Mouse (Mus musculus) hindbrain, embryonic 11.5 days (tissue): ENCODE measurements around the gene Pcbp4. TPM values are rescaled to one million over a fixed set of nuclear protein-coding genes. Genes with fewer than 3 reads are reported as not detected.

Experiments used
- ATAC-seq: fragments of 200-750 bp; cut with Nextera tagmentation; 2 replicates; pipeline ENCODE4 v1.8.0; 2017; ENCODE audit warnings: mild to moderate bottlenecking, moderate TSS enrichment, moderate library complexity; ENCODE audit not compliant: low FRiP score
- DNase-seq: peaks from one replicate; pipeline ENCODE4 v3.0.0-alpha.2; 2015; ENCODE audit warnings: low spot score
- H3K27ac ChIP-seq: fragments of 300-500 bp; sonication (generic); 2 replicates; pipeline ENCODE4 v1.5.1; 2014; ENCODE audit warnings: mild to moderate bottlenecking, low read depth, low read length
- H3K27me3 ChIP-seq: fragments of 300-500 bp; sonication (generic); 2 replicates; pipeline ENCODE4 v1.6.1; 2014; ENCODE audit warnings: mild to moderate bottlenecking, low read length, moderate library complexity, mixed read lengths; ENCODE audit not compliant: control insufficient read depth, insufficient read depth
- H3K36me3 ChIP-seq: fragments of 300-500 bp; sonication (generic); 2 replicates; pipeline ENCODE4 v1.6.1; 2014; ENCODE audit warnings: mild to moderate bottlenecking, low read length, moderate library complexity, mixed read lengths; ENCODE audit not compliant: control insufficient read depth, insufficient read depth
- H3K4me1 ChIP-seq: fragments of 300-500 bp; sonication (generic); replicated peaks from 2 replicates; pipeline ENCODE4 v1.6.1; 2014; ENCODE audit warnings: low read length, mixed read lengths; ENCODE audit not compliant: control insufficient read depth, insufficient read depth
- H3K4me2 ChIP-seq: fragments of 300-500 bp; sonication (generic); replicated peaks from 2 replicates; pipeline ENCODE4 v1.6.1; 2014; ENCODE audit warnings: mild to moderate bottlenecking, low read depth, low read length
- H3K4me3 ChIP-seq: fragments of 300-500 bp; sonication (generic); 2 replicates; pipeline ENCODE4 v1.5.1; 2014; ENCODE audit warnings: low read depth, low read length
- H3K9ac ChIP-seq: fragments of 300-500 bp; sonication (generic); 2 replicates; pipeline ENCODE4 v1.6.1; 2014; ENCODE audit warnings: low read depth, low read length
- H3K9me3 ChIP-seq: fragments of 300-500 bp; sonication (generic); 2 replicates; pipeline ENCODE4 v1.6.1; 2016; ENCODE audit warnings: low read length; ENCODE audit not compliant: control insufficient read depth
- WGBS: fragments of 180-500 bp; shearing (Covaris S2); extraction: QIAGEN DNeasy Blood & Tissue Kit; methylation state at CpG from one replicate; pipeline ENCODE4 v1.1.7; 2014; 5-methylcytosine and 5-hydroxymethylcytosine counted together
- polyA plus RNA-seq: library from polyadenylated mRNA; unstranded; fragments of >200 nt; fragmentation: Nextera tagmentation; extraction: Ambion mirVana; gene quantifications from 2 replicates; pipeline ENCODE4 v1.2.1, GENCODE M21; 2014

Gene Pcbp4
- polyA plus RNA-seq, 1 experiment from 2014 or later = 222 TPM

DNA sequence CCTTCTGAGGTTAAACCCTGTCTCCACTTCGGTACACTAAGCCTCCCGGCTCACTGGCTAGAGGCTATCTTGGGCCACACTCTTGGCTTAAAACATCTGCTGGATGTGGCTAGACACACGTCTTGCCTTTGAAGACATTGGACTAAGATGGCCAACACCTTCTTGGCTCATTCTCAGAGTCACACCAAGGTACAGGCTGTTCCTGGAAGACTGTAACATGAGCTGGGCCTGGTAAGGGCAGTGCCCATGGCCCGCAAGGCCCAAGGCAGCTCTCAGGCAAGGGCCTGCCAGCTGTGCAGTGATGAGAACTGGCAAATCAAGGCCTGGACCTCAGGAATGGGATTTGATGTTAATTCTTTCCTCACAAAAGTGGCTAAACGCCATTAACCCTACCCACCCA lies 39.5 kb upstream of the Pcbp4 start:
- H3K4me2 ChIP-seq = no peak overlapping the region
- 89% methylated on average over 5 of the region's 5 CpGs for WGBS
- no peak for ATAC-seq
- H3K27ac ChIP-seq = no peak overlapping the region
- H3K4me1 ChIP-seq = peaks cover 4% of the 10 kb centered on the region
- H3K4me3 ChIP-seq = no peak overlapping the region
- no peaks in the 10 kb centered on the region for H3K9me3 ChIP-seq
- H3K36me3 ChIP-seq = no peaks in the 10 kb centered on the region
- no peak overlapping the region for H3K9ac ChIP-seq
- no peak for DNase-seq
- H3K27me3 ChIP-seq = no peaks in the 10 kb centered on the region

DNA sequence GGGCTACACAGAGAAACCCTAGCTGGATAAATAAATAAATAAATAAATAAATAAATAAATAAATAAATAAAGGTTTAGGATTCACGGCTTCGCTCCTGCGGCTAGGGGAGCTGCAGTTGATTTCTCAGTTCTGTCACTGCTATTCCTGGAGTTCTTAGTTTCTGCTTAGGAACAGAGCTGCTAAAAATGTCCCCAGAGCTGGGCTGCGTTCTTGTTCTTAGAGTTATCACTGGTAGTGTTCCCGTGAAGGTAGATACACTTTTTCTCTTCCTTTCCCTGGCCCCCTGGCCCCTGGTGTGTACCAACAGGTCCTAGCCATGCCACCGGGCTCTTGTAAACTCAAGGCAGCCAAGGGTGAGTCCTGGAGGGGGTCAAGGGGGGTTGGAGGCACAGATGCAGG lies 36.3 kb upstream of the Pcbp4 start:
- H3K27me3 ChIP-seq = no peaks in the 10 kb centered on the region
- no peaks in the 10 kb centered on the region for H3K9me3 ChIP-seq
- WGBS = 91% methylated on average over 6 of the region's 6 CpGs
- ATAC-seq (no peak), DNase-seq (no peak)
- peaks cover 17% of the 10 kb centered on the region for H3K4me1 ChIP-seq
- H3K4me3 ChIP-seq = no peak overlapping the region
- H3K4me2 ChIP-seq = no peak overlapping the region
- no peak overlapping the region for H3K9ac ChIP-seq
- no peak overlapping the region for H3K27ac ChIP-seq
- no peaks in the 10 kb centered on the region for H3K36me3 ChIP-seq

DNA sequence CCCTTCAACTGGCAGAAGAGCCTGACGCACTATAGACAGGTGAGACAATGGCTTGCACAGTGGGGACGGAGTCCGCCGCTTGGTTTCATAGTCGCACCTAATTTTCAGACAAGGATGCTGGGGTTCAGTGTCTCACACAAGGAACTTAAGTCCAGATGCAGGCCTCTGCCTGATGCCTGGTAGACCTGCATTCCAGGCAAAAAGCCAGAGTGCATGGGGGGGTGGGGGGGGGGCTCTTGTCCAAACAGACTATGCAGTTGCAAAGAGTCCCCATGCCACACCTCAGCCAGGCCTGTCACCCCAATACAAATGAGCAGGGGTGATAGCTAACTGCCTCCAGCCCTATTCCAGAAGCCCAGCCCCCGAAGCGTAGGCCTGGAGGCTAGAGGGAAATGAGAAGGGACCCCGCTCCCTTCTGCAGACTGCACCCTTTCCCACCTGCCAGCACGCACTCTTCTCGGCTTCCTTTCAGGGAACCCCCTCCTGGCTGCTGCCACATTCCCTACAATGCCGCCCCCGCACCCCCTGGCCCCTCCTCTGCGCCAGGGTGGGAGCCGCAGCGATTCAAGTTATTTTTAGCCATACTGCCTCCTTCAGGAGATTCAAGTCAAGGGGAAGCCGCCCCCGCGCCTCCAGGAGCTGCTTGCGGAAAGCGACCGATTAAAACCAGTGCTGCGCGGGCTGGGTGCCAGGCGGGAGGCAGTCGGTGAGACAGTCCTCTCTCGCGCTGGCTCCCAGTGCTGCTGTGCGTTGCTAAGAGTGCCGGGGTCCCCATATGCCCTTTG lies 35.1 kb upstream of the Pcbp4 start:
- no peaks in the 10 kb centered on the region for H3K27me3 ChIP-seq
- H3K4me3 ChIP-seq = peak overlapping the region; percentile 25
- H3K4me2 ChIP-seq = peak overlapping the region; percentile 50
- WGBS = 16% methylated on average over 29 of the region's 29 CpGs
- DNase-seq (peak; percentile 67), ATAC-seq (no peak)
- no peaks in the 10 kb centered on the region for H3K9me3 ChIP-seq
- no peak overlapping the region for H3K27ac ChIP-seq
- peak overlapping the region; percentile 60 for H3K9ac ChIP-seq
- no peaks in the 10 kb centered on the region for H3K36me3 ChIP-seq
- peaks cover 17% of the 10 kb centered on the region for H3K4me1 ChIP-seq

DNA sequence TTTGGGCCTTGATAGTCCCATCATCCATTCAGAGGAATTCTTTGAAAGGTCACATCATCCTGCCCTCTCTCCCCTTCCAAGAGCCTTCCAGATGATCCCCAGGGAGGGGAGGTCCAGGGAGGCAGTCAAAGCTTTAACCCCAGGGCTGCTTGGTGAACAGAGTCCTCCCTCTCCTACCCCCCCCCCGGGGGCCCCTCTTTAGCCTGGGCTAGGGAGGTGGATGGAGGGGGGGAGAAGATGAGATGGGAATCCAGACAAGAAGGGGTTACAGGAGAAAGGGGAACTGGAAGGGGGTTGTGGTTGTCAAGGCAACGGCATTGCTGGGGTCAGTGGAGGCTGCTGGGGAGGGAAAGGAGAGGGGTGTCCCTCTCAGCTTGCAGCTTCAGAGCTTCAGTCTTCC lies 32.5 kb upstream of the Pcbp4 start:
- H3K27me3 ChIP-seq = no peaks in the 10 kb centered on the region
- H3K9ac ChIP-seq = 0 out of 2 replicates have a peak overlapping the region, but pooled peaks have one; percentile 45
- no peaks in the 10 kb centered on the region for H3K9me3 ChIP-seq
- peak; percentile 66 for ATAC-seq
- peak overlapping the region; percentile 21; the same call in 1 of the 2 replicates for H3K4me2 ChIP-seq
- 4% methylated on average over 2 of the region's 2 CpGs for WGBS
- DNase-seq = peak; percentile 66
- H3K36me3 ChIP-seq = no peaks in the 10 kb centered on the region
- peaks cover 17% of the 10 kb centered on the region for H3K4me1 ChIP-seq
- H3K4me3 ChIP-seq = no peak overlapping the region; the same call in 1 of the 2 replicates
- H3K27ac ChIP-seq = peak overlapping the region; percentile 48; the same call in 1 of the 2 replicates

DNA sequence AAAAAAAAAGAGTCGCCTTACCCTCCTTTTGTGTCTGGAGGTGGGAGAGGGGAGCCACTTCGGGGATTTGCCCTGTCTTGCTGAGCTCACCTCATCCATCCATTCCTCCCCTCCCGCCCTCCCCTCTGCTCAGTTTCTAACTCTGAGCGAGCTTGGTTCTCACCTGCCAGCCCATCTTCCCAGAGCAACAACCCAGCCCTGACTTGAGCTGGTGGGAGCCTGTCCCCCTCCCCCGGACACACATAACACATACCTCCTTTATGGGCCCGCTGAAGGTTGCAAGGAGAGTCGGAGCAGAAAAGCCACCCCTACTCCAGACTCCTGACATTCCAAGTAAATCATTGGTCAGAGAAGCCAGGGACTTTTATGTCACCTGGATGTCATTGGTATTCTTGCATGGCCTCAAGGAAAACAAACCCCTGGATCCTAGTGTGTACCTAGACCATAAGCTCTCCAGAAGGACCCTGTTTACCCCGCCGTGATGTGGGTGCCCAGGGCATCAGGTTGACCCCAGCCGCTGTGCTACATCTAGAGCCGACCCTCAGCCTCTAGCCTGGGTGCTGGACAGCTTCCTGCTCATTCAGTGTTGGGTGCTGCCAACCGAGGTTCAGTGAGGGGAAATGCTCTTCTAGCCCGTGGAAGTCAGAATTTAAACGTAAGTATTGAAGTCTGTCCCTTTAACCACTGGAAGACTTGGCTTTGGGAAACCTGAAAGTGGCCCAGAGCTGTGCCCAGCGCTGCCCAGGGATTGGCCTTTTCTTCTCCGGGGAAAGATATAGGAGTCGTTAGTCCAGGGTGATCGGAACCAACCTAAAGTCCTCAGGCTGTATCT lies 31.8 kb upstream of the Pcbp4 start:
- Histone ChIP-seq H3K9me3 (no peaks in the 10 kb centered on the region), H3K27me3 (no peaks in the 10 kb centered on the region), H3K9ac (no peak overlapping the region), H3K4me1 (peaks cover 17% of the 10 kb centered on the region), H3K36me3 (no peaks in the 10 kb centered on the region), H3K4me3 (no peak overlapping the region; the same call in 1 of the 2 replicates), H3K27ac (peak overlapping the region; percentile 48), H3K4me2 (peak overlapping the region; percentile 21; the same call in 1 of the 2 replicates)
- DNase-seq (no peak), ATAC-seq (peak; percentile 48; the same call in 1 of the 2 replicates)
- 5% methylated on average over 18 of the region's 18 CpGs for WGBS

DNA sequence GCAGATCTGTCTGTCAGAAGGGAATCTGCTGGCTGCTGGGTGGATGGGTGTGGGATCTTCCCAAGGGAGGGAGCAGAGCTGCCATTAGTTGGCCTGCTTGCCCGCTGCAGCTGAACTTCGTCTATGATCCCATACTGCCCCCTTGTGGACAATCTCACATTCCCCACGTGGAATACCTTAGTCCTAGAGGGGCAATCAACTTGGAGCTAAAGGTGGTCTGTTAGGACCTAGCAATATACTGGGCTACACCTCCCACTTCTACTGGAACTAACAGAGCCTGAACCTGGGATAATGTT lies 31.3 kb upstream of the Pcbp4 start:
- H3K4me2 ChIP-seq = peak overlapping the region; percentile 8; the same call in 1 of the 2 replicates
- no peak overlapping the region for H3K4me3 ChIP-seq
- no peak overlapping the region for H3K9ac ChIP-seq
- ATAC-seq = peak; percentile 64; the same call in 1 of the 2 replicates
- H3K36me3 ChIP-seq = no peaks in the 10 kb centered on the region
- peaks cover 17% of the 10 kb centered on the region for H3K4me1 ChIP-seq
- H3K27ac ChIP-seq = no peak overlapping the region
- no peaks in the 10 kb centered on the region for H3K27me3 ChIP-seq
- WGBS = 0% methylated on average over 3 of the region's 3 CpGs
- no peaks in the 10 kb centered on the region for H3K9me3 ChIP-seq
- peak; percentile 94 for DNase-seq

DNA sequence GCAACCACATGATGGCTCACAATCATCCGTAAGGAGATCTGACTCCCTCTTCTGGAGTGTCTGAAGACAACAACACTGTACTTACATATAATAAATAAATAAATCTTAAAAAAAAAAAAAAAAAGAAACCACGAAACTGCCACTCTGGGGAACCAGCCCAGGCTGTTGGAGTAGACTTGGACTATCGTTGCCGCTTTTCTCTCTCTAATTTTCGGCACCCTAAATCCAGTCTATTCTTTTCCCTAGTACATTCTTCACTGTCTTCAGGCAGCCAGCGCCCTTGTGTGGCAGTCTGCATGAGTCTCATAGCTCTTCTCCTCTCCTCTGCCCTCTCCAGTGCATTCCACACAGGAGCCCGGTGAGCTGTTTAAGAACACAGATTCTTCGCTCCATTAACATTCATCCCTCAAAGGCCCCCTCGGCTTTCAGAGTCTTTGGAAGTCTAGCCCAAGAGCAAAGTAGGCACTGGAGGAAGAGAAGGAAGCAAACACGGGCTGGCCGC lies 24.3 kb upstream of the Pcbp4 start:
- Histone ChIP-seq H3K4me3 (peak overlapping the region; percentile 92), H3K27me3 (no peaks in the 10 kb centered on the region), H3K4me2 (peak overlapping the region; percentile 69), H3K4me1 (peaks cover 5% of the 10 kb centered on the region; the same call in 1 of the 2 replicates), H3K27ac (peak overlapping the region; percentile 93), H3K36me3 (0 out of 2 replicates have a peak, but pooled peaks cover 7% of the 10 kb centered on the region), H3K9me3 (no peaks in the 10 kb centered on the region), H3K9ac (peak overlapping the region; percentile 71)
- ATAC-seq (peak; percentile 76), DNase-seq (no peak)
- WGBS = 23% methylated on average over 11 of the region's 11 CpGs

DNA sequence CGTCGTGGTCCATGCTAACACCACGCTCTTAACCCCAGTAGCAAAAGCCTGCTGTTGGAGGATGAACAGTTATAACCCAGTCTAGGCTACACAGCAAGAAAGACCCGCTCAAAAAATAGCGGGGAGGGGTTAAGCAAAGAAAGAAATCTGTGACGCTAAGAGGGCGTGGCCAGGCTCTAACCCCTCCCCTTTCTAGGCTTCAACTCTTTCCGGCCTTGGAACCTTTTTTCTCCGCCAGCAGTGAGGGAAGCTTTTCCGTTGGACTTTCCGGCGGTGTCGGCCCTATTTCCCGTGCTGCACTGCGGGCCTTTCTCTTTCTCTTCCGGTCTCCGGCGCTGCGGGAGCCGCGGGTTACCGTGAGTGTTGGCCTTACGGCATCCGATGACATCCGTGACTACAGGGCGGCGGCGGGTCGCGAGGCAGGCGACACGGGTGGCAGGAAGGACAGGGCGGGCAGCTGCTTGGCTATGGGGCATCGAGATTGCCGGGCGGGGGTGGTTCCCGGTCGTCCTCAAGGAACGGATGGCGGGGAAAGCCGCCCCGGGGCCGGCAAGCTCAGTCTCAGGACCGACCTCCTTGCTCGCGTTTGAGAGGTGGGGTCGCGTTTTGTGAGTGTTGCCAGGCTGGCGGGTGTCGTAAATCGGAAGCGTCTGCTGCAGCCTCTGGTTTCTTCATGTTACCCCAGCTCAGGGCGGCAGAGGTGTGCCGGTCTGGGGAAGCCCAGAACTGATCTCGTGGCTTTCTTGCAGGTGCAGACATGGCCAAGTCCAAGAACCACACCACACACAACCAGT lies 23.7 kb upstream of the Pcbp4 start, which contains the start of gene Rpl29:
Gene Rpl29, plus strand, starts transcription at position 234 of the 794 bp plus-strand sequence.
- H3K9ac ChIP-seq = peak within 1 kb of the TSS; percentile 99
- no peaks in the 10 kb centered on the region for H3K27me3 ChIP-seq
- H3K4me1 ChIP-seq = peaks cover 5% of the 10 kb centered on the region; the same call in 1 of the 2 replicates
- H3K4me2 ChIP-seq = peak within 1 kb of the TSS; percentile 78
- H3K9me3 ChIP-seq = no peaks in the 10 kb centered on the region
- H3K4me3 ChIP-seq = peak within 1 kb of the TSS; percentile 92
- H3K36me3 ChIP-seq = 0 out of 2 replicates have a peak, but pooled peaks cover 7% of the 10 kb centered on the region
- under 1% methylated on average over 52 of the region's 55 CpGs for WGBS
- ATAC-seq = peak; percentile 91
- peak; percentile 98 for DNase-seq
- H3K27ac ChIP-seq = peak within 1 kb of the TSS; percentile 93
